Mouse (Mus musculus) adrenal gland, postnatal 25 days (tissue): ENCODE measurements around the gene Slc35c1. TPM values are rescaled to one million over a fixed set of nuclear protein-coding genes. Genes with fewer than 3 reads are reported as not detected.
A peak's percentile ranks its signal among the peaks of the same experiment; 100 is the strongest.

Experiments
- DNase-seq: peaks from one replicate; pipeline ENCODE4 v3.0.0; 2021; ENCODE audit warnings: mixed read lengths
- total RNA-seq: library from RNA; stranded (reverse); gene quantifications from 2 replicates; pipeline ENCODE4 v1.2.3, GENCODE M21; 2021

The Slc35c1 gene
- total RNA-seq, 1 experiment from 2014 or later: 24.0 TPM

- peak; percentile 98 for DNase-seq
These were observed 26.6 kb downstream of the Slc35c1 start, which contains the start of gene Cry2 for GRCm38 (mm10) chr2:92433578-92434374. Gene Cry2, minus strand, starts transcription at chr2:92434043.

GRCm38 (mm10) chr2:92432299-92433295 lies 27.7 kb downstream of the Slc35c1 start:
- peak; percentile 72 for DNase-seq

DNA sequence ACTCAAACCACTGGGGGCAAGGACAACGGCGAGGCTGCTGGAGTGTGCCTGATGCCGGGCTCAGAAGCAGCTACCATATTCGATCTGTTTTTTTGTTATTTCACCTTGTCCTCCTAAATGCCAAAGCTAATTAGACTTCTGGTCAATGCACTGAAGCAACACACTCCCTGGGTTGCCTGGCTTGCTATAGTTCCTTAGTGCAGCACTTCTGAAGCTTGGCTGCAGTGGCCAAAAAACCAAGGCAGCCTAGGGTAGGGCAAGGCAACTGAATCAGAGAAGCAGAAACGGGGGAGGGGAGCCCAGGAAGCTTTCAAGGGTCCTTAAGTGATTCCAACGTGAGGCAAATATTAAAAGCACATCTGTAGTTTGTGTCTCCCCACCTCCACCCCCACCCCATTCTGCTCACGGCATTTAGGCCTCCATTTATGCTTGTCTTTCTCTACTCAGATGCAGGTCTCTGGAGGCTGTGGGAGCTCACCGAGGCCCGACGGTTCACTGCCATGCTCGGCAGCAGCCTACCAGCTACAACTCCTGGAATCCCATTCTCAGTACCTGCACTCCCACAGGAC lies 28.6 kb downstream of the Slc35c1 start:
- no peak for DNase-seq

- peak; percentile 45 for DNase-seq
These were observed 29.4 kb downstream of the Slc35c1 start for GRCm38 (mm10) chr2:92430723-92431541.

- no peak for DNase-seq
These were observed 30.2 kb downstream of the Slc35c1 start for GRCm38 (mm10) chr2:92430089-92430488.

GRCm38 (mm10) chr2:92427882-92428281 lies 32.5 kb downstream of the Slc35c1 start:
- peak; percentile 74 for DNase-seq

DNA sequence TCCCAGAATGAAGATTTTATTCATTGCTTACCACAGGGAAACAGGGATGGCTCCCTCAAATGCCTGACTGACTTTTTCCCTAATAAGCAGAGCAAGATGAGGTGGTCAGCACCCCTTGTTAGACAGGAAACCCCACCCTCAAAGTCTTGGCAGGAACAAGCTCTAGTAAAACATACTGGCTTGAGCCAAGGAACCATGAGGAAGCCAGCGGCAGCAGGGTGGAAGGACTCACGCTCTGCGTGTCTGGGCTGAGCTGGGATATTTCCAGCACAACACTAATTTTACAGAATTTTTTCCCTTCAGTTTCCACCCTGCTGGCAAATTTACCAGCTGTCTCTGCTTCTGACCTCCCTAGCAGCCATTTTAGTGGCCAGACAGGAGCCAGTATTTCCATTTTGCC lies 33.9 kb downstream of the Slc35c1 start:
- DNase-seq: no peak

- no peak for DNase-seq
These were observed 35.0 kb downstream of the Slc35c1 start for GRCm38 (mm10) chr2:92425366-92425765.

- DNase-seq: peak; percentile 49
These were observed 35.7 kb downstream of the Slc35c1 start for GRCm38 (mm10) chr2:92424462-92425308.

DNA sequence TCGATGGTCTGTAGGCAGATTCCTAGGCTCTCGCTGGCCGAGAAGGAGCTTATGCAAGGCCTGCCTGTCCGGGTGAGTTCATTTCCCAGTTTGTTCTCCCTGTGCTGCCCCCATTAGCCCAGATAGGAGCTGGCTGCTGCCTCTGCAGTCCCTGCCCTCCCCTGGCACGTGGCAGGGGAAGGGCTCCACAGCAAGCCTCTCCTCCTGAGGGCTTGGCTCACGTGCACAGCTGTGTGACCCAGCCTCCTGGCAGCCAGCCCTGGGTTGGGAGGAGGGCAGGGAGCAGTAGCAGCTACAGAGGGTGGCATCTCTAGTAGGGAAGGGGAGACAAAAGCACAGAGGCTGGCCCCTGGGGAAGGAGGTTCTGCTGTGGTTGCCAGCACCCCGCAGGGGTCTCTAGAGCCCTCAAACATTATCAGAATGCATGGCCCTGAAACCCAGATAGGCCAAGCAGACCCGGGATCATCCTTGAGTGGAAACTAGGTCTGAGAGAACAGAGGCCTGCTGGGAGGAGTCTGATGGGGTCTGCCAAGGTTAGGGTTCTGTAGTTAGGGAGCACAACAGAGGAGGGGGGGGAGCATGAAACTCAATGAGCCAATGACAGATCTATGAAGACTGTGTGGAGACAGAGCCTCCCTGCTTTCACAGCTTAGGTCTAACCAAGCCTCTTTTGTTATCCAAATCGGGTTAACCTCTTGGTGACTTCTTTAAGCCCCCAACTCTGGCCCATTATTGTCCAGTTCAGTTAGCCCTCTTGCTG lies 36.5 kb downstream of the Slc35c1 start:
- peak; percentile 99 for DNase-seq

DNA sequence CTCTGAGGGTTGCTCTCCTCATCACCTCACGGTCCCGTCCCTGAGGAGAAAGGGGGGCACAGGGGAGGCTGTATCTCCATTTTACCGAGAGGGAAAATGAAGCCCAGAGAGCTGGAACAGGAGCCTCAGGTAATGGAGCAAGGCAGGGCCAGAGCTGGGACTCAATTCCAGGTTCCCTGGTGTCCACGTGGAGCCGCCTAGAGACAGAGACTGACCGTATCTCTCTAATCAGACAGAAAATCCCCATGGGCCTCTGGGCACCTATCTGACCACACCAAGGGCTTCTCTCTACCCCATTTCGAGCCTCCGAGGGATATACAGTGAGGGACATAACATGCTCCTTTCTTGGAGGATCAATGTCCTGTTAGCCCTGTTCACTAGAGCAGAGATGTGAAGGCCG lies 37.2 kb downstream of the Slc35c1 start:
- no peak for DNase-seq

GRCm38 (mm10) chr2:92422388-92423135 lies 37.8 kb downstream of the Slc35c1 start:
- DNase-seq: no peak

- no peak for DNase-seq
These were observed 38.5 kb downstream of the Slc35c1 start for GRCm38 (mm10) chr2:92421723-92422387.

DNA sequence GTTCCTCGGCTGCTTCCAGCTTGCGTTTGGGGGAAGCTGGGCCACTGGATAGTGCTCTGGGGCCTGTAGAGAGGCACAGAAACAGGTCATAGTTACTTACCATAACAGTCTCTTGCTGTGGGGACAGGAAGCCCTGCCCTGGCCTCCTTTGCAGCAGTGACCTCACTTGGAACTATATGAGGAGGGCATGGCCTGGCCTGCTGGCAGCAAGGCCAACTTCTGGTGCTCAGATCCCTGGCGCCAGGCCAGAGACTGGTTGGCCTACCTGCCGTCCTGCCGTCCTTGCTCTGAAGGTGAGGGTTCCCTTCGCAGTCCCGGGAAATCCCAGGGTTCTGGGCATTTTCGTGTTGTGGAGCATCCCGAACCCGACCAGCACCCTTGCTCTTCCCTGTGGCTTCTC lies 48.6 kb downstream of the Slc35c1 start:
- DNase-seq: no peak

GRCm38 (mm10) chr2:92408309-92409045 lies 51.9 kb downstream of the Slc35c1 start:
- no peak for DNase-seq

GRCm38 (mm10) chr2:92405687-92406086 lies 54.7 kb downstream of the Slc35c1 start:
- DNase-seq: no peak

DNA sequence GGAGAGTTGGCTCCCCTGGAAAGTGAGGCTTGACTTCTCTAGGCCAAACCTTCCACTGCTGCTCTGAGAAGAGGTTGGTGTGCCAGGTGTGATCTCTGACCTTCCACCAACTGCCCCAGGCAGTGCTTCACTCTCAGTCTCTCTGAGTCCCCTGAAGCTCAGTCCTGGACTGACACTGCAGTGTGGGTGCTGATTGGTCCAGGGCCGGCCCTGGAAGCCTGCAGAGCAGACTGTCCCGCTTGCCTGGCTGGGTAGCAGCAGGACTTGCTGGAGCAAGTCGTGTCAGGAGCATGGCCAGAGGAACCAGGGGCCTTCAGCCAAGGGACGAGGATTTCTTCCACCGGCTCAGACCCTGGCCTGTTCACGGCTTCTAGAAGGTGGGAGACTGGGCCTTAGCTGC lies 55.6 kb downstream of the Slc35c1 start:
- DNase-seq: no peak

DNA sequence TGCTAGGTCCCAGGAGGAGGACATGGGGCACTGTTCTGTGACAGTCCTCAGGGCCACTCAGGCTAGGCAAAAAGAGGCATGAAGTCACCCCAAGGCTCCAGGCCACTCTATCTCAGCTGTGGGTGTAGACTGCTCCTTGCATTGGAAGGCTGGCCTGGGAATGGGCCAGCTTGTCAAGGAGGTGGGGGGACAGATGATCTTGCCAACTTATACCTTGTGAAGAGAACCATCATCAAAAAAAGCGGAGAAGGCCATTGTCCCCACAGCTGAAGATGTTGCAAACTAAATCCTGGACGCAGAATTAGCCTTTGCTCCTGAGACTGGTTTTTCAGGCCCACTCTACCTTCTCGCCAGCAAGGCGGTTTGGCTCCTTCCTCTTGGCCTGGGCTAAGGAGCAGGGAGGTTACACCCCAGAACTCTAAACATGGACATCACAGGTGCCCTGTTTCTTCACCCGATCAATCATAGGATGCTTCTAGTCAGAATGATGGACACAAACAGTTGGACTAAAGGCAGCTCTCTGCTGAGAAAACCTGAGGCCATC lies 56.5 kb downstream of the Slc35c1 start:
- DNase-seq: no peak
